Mouse (Mus musculus) bone marrow, adult 2 months (tissue): Measurements from ENCODE around the gene Atp6v1fnb.

Experiments used
- CTCF ChIP-seq: fragments of 200-500 bp; IDR thresholded peaks from 2 replicates; pipeline ENCODE4 v1.5.1; 2011; ENCODE audit warnings: low read length, control low read depth; ENCODE audit not compliant: control insufficient read depth, insufficient read depth
- POLR2A ChIP-seq: fragments of 200-500 bp; IDR thresholded peaks from 2 replicates; pipeline ENCODE4 v1.6.1; 2011; ENCODE audit warnings: low read depth, mild to moderate bottlenecking, control low read depth, low read length, borderline replicate concordance; ENCODE audit not compliant: control insufficient read depth

DNA sequence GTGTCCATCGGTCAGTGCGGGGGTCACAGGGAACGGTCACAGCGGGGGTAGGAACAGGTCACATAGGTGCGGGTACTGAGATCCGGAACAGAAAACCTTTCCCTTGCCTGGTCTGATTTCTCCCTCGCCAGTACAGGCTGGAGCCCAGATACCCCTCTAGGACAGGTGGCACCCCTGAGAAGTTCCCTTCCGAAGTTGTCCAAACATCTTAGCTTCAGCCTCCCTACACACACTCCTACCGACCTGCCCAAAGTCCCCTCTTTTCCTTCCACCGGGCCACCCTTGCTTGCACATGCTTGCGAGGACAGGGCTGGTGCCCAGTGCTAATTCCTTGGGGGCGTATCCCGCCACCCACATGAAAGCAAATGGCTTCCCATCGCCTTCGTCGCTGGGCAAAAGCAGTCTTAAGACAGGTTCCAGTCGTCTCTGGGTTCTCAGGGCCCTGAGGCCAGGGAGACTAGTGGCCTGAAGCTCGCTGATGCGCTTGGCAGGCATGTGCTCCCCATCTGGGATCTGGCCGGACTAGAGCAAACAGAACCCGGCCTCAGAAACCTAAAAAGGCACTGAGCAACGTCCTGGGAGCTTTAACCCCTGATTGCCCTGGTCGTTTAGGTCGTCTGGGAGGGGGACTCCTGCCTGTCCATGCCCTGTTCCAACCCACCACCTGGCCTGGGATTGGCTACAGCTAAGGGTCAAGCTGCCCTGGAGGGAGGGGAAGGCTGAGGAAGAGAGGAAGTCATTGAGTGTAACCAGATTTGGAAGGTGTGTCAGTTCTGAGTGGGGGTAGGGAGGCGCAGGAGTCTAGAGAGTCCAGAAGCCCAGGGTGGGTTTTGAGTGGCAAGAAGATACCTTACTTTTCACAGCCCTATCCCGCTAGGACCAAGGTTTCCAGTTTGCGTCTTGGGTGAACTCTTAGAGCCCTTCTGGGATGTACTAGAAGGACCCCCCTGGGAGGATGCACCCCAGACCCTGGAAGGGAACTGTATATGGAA is 37.1 kb upstream of the Atp6v1fnb start:
- TF ChIP-seq CTCF = no peak
- TF ChIP-seq POLR2A = no peak
